Mouse (Mus musculus): ENCODE data around the gene Rpp14. TPM values are rescaled to one million over a fixed set of nuclear protein-coding genes. Genes with fewer than 3 reads are reported as not detected.

Gene Rpp14
- polyA plus RNA-seq (2016; fragmentation: Nextera tagmentation; extraction: Ambion mirVana), result 57.5 and 60.1 TPM in 2 replicates

DNA sequence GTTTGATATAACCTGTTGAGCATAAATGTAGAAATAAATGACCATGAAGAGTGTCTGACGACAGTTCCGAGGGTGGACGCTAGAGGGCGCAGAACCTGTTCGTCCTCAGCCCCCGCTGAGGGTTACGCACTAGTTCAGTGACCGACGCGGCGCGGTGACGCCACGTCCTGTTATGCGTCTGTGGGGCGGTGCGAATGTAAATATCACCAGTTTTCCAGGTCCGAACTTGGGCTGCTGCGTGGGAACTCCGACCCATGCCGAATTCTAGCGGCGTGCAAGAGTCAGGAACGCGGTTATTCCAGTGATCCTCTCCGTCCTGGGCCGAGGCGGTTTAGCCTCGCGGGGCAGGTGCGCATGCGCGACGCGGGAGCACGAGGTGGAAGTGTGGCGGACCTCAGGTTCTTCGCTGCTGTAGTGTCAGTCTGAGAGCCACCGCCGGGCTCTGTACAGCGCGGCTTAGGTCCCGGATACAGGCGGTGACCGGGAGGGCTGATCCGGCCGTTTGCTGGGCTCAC is at the start of gene Rpp14:
Gene Rpp14, plus strand, starts transcription at position 203 of the 515 bp plus-strand sequence.
- H3K36me3 ChIP-seq, result peaks cover 16% of the 10 kb centered on the region
- WGBS, result under 1% methylated on average over 47 of the region's 47 CpGs

DNA sequence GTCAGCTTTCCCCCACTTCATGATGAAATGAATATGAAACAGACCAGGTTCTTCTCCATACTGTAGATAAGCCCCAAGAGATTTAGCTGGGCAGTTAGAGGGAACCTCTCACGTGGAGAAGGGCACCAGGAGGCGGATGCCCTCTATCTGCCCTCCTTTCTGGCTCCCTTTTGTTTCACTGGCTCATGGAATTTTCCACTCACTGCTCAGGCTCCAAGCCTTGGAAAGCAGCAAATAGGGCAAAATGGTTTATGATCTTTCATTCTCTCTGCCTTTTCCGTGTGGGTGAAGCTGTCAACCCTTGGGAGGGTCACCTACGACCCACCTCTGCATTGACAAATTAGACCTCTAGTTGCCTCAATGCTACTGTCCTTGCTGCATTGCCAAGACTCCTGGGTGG is 49.6 kb upstream of the Rpp14 start:
- 64% methylated on average over 4 of the region's 4 CpGs for WGBS
- Histone ChIP-seq H3K27ac (replicated peaks) (no peak overlapping the region), H3K4me3 (no peak overlapping the region), H3K4me1 (peaks cover 19% of the 10 kb centered on the region), H3K27me3 (ENCODE audit: low read depth, poor library complexity, severe bottlenecking) (no peaks in the 10 kb centered on the region), H3K36me3 (no peaks in the 10 kb centered on the region), H3K9me3 (replicated peaks) (no peaks in the 10 kb centered on the region)
- no peak for DNase-seq (ENCODE audit: low spot score)

More for the DNA sequence above, at the start of gene Rpp14:
- peak within 1 kb of the TSS; percentile 95 for H3K27ac ChIP-seq (replicated peaks)
- peaks cover 18% of the 10 kb centered on the region for H3K4me1 ChIP-seq
- peak within 1 kb of the TSS; percentile 79 for H3K4me3 ChIP-seq
- peak; percentile 93 for DNase-seq (ENCODE audit: low spot score)
- no peaks in the 10 kb centered on the region for H3K9me3 ChIP-seq (replicated peaks)
- H3K27me3 ChIP-seq (ENCODE audit: low read depth, poor library complexity, severe bottlenecking), result no peaks in the 10 kb centered on the region

DNA sequence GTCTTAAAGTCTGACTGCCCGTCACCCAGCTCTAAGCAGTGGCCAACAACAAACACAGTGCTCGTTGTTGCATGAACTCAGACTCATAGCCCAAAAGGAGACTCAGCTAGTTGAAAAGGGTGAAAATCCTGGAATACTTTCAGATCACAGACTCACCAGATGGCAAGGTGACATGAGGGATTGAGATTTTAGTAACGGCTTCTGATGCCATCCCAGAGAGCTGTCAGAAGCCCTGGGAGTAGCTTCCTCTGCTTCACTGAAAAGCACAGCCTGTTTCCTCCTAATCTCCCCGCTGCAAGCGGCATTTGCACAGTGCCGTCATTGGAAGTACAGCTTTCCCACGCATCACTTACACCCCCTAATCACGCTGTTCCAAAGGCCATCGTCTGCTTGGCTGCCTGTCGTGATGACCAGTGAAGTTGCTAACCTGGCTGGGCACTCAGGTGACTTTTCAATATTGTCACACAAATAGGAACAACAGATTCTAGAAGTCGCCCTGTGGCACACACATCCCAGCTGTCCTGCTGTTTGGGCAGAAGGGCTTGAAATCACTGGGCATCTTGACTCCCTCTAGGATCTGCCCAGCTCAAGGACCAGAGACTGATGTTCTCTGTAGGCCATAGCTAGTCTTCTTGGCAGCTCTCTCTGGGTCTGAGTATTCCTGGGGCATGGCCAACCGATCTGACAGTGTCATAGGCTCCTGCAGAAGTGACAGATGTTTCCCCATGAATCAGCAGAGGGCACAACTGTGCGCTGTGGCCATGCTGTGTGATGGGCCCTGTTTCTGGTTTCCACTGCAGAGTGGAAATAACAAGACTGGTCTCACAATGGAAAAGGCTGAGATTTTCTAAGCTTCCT is 47.9 kb upstream of the Rpp14 start:
- no peaks in the 10 kb centered on the region for H3K27me3 ChIP-seq (ENCODE audit: low read depth, poor library complexity, severe bottlenecking)
- H3K9me3 ChIP-seq (replicated peaks), result no peaks in the 10 kb centered on the region
- peaks cover 19% of the 10 kb centered on the region for H3K4me1 ChIP-seq
- H3K36me3 ChIP-seq, result no peaks in the 10 kb centered on the region
- WGBS, result 65% methylated on average over 13 of the region's 13 CpGs
- H3K4me3 ChIP-seq, result no peak overlapping the region
- DNase-seq (ENCODE audit: low spot score), result no peak
- H3K27ac ChIP-seq (replicated peaks), result no peak overlapping the region

DNA sequence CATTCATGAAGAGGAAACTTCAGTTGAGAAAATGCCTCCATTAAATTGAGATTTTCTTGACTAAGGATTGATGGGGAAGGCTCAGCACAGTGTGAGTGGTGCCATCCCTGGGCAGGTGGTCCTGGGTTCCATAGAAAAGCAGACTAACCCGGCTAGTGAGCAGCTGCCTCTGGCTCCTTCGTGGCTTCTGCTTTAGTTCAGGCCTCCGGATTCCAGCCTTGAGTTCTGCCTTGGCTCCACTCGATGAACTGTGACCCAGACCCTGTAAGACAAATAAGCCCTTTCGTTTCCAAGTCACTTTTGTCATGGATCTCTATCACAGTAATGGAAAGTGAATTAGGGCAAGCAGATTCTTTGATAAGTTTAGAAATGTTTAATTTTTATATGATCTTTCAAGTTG is 45.6 kb upstream of the Rpp14 start:
- no peak overlapping the region for H3K27ac ChIP-seq (replicated peaks)
- peaks cover 19% of the 10 kb centered on the region for H3K4me1 ChIP-seq
- no peaks in the 10 kb centered on the region for H3K9me3 ChIP-seq (replicated peaks)
- 72% methylated on average over 5 of the region's 5 CpGs for WGBS
- no peaks in the 10 kb centered on the region for H3K27me3 ChIP-seq (ENCODE audit: low read depth, poor library complexity, severe bottlenecking)
- DNase-seq (ENCODE audit: low spot score), result no peak
- H3K36me3 ChIP-seq, result no peaks in the 10 kb centered on the region
- H3K4me3 ChIP-seq, result no peak overlapping the region

DNA sequence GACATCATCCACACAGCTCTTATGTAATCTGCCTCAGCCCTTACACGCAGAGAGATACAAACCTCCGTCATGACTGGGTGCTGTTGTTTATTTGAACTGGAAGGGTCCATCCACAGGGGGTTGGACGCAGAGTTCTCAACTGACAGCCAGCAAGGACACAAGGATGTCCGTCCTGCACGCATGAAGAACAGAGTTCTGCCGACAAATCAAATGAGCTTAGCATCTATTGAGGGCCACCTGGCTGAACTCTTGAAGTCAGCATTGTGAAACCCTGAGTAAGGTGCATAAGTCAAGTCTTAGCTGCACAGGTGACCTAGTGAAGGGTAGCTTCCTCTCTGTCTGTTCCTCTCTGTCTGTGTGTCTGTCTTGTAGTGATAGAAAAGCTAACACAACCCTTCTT is 44.2 kb upstream of the Rpp14 start:
- H3K4me3 ChIP-seq, result no peak overlapping the region
- 88% methylated on average over 6 of the region's 6 CpGs for WGBS
- H3K4me1 ChIP-seq, result peaks cover 11% of the 10 kb centered on the region
- no peak overlapping the region for H3K27ac ChIP-seq (replicated peaks)
- DNase-seq (ENCODE audit: low spot score), result no peak
- H3K9me3 ChIP-seq (replicated peaks), result no peaks in the 10 kb centered on the region
- H3K36me3 ChIP-seq, result no peaks in the 10 kb centered on the region
- no peaks in the 10 kb centered on the region for H3K27me3 ChIP-seq (ENCODE audit: low read depth, poor library complexity, severe bottlenecking)

DNA sequence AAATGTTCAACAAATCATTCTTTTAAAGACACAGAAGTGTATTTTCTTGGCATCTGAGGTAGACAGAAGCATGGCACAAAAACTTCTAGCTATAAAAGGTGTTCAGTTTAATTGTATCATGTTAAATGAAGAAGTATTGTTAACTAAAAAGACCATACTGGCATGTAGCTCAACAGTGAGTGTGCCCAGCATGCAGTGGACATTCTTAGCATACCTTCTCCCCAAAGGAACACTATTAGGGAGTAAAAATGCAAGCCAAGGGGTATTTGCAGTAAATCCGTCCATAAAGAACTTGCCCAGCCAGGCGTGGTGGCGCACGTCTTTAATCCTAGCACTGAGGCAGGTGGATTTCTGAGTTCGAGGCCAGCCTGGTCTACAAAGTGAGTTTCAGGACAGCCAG is 43.8 kb upstream of the Rpp14 start:
- Histone ChIP-seq H3K4me1 (peaks cover 11% of the 10 kb centered on the region), H3K9me3 (replicated peaks) (no peaks in the 10 kb centered on the region), H3K4me3 (no peak overlapping the region), H3K36me3 (no peaks in the 10 kb centered on the region), H3K27ac (replicated peaks) (no peak overlapping the region), H3K27me3 (ENCODE audit: low read depth, poor library complexity, severe bottlenecking) (no peaks in the 10 kb centered on the region)
- DNase-seq (ENCODE audit: low spot score), result no peak
- WGBS, result 71% methylated on average over 5 of the region's 5 CpGs

DNA sequence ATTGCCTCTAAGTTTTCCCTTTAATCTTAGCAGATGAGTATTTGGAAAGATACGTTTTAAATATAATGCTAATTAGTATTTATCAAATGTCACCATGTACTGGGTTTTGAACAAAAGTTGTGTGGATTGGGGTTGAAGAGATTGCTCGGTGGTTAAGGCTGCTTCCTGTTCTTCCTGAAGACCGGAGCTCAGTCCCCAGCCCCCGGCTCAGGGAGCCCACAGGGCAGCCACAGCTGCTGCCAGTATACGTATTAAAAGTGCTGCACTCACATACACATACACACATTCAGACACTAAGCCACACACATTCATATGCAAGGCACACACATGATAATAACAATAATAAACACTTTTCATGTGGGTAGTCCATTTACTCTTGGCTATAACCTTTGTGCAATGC is 42.0 kb upstream of the Rpp14 start:
- no peak for DNase-seq (ENCODE audit: low spot score)
- Histone ChIP-seq H3K27me3 (ENCODE audit: low read depth, poor library complexity, severe bottlenecking) (no peaks in the 10 kb centered on the region), H3K27ac (replicated peaks) (no peak overlapping the region), H3K36me3 (0 out of 2 replicates have a peak, but pooled peaks cover 4% of the 10 kb centered on the region), H3K9me3 (replicated peaks) (no peaks in the 10 kb centered on the region), H3K4me1 (no peaks in the 10 kb centered on the region), H3K4me3 (no peak overlapping the region)
- WGBS, result 82% methylated on average over 5 of the region's 5 CpGs

DNA sequence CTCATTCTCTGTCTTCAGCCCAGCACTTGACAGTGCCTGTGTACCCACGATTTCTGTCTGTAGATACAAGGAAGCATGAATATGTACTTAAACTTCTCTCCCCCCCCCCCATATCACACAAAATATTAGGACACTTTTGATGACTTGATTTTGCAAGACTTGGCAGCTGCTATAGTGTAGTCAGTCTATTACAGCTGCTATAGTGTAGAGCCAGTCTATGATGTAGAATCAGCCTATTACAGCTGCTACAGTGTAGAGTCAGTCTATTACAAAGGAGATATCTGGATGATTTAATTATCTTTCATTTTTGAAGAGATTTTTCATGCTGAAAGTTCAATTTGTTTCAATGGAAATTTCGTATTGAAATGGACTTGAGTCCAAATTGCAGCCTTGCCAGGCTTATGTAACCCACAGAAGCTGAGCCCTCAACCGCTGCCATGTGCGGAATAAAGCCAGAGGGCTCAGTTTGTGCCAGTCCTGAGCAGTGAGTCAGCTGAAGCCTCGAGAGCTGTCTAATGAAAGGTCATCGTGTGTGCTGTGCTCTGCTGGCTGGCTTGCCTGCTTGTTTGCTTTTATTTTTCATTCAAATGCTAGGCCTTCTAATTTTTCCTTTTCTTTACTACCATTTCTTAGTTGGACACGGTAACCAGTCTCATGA is 41.2 kb upstream of the Rpp14 start:
- Histone ChIP-seq H3K36me3 (0 out of 2 replicates have a peak, but pooled peaks cover 4% of the 10 kb centered on the region), H3K9me3 (replicated peaks) (no peaks in the 10 kb centered on the region), H3K27ac (replicated peaks) (no peak overlapping the region), H3K27me3 (ENCODE audit: low read depth, poor library complexity, severe bottlenecking) (no peaks in the 10 kb centered on the region), H3K4me1 (no peaks in the 10 kb centered on the region), H3K4me3 (no peak overlapping the region)
- 84% methylated on average over 7 of the region's 7 CpGs for WGBS
- DNase-seq (ENCODE audit: low spot score), result no peak

DNA sequence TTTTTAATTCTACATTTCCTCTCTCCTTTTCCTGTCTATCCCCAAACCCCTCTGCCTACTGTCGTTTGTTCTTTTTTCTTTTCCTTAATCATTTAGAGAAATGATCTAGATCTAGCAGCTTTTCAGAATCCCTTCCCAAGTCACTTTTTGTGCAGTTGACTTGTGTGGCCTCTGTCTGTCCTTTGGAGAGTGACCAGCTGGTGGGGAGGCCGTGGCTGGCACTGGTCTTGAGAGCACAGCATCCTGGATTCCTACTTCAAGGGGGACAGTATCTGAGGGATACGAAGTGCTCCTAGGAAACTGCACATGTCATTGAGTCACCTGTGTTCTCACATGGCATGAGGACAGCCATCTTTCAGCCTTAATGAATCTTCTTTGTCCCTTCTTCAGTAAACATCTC is 40.0 kb upstream of the Rpp14 start:
- no peaks in the 10 kb centered on the region for H3K4me1 ChIP-seq
- H3K4me3 ChIP-seq, result no peak overlapping the region
- 83% methylated on average over 3 of the region's 3 CpGs for WGBS
- H3K36me3 ChIP-seq, result 0 out of 2 replicates have a peak, but pooled peaks cover 4% of the 10 kb centered on the region
- no peak overlapping the region for H3K27ac ChIP-seq (replicated peaks)
- no peaks in the 10 kb centered on the region for H3K9me3 ChIP-seq (replicated peaks)
- H3K27me3 ChIP-seq (ENCODE audit: low read depth, poor library complexity, severe bottlenecking), result no peaks in the 10 kb centered on the region
- DNase-seq (ENCODE audit: low spot score), result no peak

DNA sequence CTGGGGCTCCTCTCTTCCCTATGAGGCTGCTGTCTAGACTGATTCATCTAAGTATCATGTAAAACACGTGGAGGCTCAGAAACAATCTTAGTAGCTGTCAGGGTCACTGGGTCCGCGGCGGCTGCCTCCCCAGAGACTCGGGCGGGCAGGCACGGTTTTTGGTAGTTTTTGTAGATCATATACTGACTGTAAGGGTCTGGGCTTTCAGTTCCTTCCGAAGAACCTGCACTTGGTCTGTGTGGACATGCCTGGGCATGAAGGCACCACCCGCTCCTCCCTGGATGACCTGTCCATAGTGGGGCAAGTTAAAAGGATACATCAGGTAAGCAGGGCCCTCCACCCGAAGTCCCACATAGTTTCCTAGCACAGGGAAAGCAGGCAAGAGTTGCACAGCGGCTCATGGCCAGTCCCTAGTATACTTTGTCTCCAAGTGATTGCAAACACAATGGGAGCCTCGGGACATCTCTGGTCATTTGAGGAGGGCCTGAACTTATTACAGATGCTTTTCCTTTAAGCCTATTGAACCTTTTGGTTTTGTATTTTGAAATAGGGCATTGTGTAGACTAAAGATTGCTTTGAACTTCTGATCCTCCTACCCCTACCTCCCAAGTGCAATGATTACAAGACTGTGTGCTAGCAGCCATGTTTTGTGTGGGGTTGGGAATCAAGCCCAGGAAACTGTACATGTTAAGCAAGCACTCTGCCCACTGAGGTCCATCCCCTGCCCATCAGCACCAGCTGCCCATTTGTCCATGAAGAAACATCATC is 39.1 kb upstream of the Rpp14 start:
- Histone ChIP-seq H3K9me3 (replicated peaks) (no peaks in the 10 kb centered on the region), H3K4me3 (no peak overlapping the region), H3K27ac (replicated peaks) (no peak overlapping the region), H3K36me3 (0 out of 2 replicates have a peak, but pooled peaks cover 4% of the 10 kb centered on the region), H3K4me1 (no peaks in the 10 kb centered on the region), H3K27me3 (ENCODE audit: low read depth, poor library complexity, severe bottlenecking) (no peaks in the 10 kb centered on the region)
- no peak for DNase-seq (ENCODE audit: low spot score)
- WGBS, result 88% methylated on average over 12 of the region's 12 CpGs

DNA sequence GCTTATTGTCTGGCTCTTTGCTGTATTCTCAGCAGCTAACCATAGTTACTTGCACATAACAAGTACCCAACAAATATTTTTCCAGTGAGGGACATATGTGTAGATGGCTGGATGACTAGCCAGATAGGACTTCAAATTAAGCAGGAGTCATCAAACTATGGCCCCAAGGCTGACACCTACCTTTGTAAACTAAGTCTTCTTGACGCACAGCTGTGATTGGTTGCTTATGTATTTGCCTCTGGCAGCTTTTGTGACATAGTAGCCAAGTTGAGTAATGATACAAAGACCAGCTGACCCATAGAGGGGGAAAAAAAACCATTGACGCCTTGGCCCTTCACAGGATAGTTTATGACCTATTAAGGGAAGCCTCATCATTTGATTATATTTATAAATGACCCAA is 38.0 kb upstream of the Rpp14 start:
- no peak overlapping the region for H3K4me3 ChIP-seq
- H3K4me1 ChIP-seq, result no peaks in the 10 kb centered on the region
- no peaks in the 10 kb centered on the region for H3K27me3 ChIP-seq (ENCODE audit: low read depth, poor library complexity, severe bottlenecking)
- no peak for DNase-seq (ENCODE audit: low spot score)
- no peak overlapping the region for H3K27ac ChIP-seq (replicated peaks)
- H3K36me3 ChIP-seq, result peaks cover 11% of the 10 kb centered on the region
- 92% methylated on average over 2 of the region's 2 CpGs for WGBS
- H3K9me3 ChIP-seq (replicated peaks), result no peaks in the 10 kb centered on the region

DNA sequence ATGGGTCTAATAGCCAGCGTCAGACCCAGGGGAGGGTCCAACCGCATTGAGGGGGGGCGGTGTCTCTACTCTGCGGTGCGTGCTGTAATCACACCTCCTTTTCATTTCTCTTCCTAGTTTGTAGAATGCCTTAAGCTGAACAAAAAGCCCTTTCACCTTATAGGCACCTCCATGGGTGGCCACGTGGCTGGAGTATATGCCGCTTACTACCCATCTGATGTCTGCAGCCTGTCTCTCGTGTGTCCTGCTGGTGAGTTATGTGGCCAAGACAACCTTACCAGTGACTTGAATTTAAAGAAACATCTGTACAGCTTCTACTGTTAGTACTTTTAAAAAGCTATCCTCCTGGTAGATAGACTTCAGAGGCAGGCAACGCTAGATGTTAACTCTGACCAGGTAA is 37.6 kb upstream of the Rpp14 start:
- H3K36me3 ChIP-seq, result peaks cover 13% of the 10 kb centered on the region
- 96% methylated on average over 9 of the region's 9 CpGs for WGBS
- no peak overlapping the region for H3K27ac ChIP-seq (replicated peaks)
- H3K4me1 ChIP-seq, result no peaks in the 10 kb centered on the region
- no peak overlapping the region for H3K4me3 ChIP-seq
- no peaks in the 10 kb centered on the region for H3K27me3 ChIP-seq (ENCODE audit: low read depth, poor library complexity, severe bottlenecking)
- no peaks in the 10 kb centered on the region for H3K9me3 ChIP-seq (replicated peaks)
- no peak for DNase-seq (ENCODE audit: low spot score)
